Mouse (Mus musculus) hindlimb bud, embryonic 11.5 days (tissue): Measurements from ENCODE around the gene Sept12.
A peak's percentile ranks its signal among the peaks of the same experiment; 100 is the strongest.

Source experiments
- DNase-seq: peaks from one replicate; pipeline ENCODE4 v3.0.0-alpha.2; 2012; ENCODE audit warnings: low read depth, low spot score; ENCODE audit errors: extremely low spot score

Gene Sept12

GRCm38 (mm10) chr16:4938461-4938860 is 59.2 kb downstream of the Sept12 start, which contains the start of gene Nudt16l1:
TSS of gene Nudt16l1 (plus strand) at chr16:4938761.
- peak; percentile 12 for DNase-seq

GRCm38 (mm10) chr16:4937351-4938190 is 60.1 kb downstream of the Sept12 start:
- DNase-seq: no peak
